Mouse (Mus musculus) heart, adult 8-10 months (tissue): ENCODE measurements around the gene Dnttip2. TPM values are rescaled to one million over a fixed set of nuclear protein-coding genes. Genes with fewer than 3 reads are reported as not detected.
"Not testable (repeated sequence)": the region's sequence is repeated elsewhere in the genome, so short reads cannot be mapped to it uniquely, and the experiment has no call there.

ENCODE experiments used
- DNase-seq: peaks from one replicate; pipeline ENCODE4 v3.0.0; 2022; ENCODE audit warnings: low spot score
- total RNA-seq, 4 experiments: library from RNA; stranded (reverse); gene quantifications; 2 replicates each; pipeline ENCODE4 v1.2.4; 2022

Gene Dnttip2
- total RNA-seq = 10 to 100 TPM; 23.3 to 29.7 (median 26.1) TPM

DNA sequence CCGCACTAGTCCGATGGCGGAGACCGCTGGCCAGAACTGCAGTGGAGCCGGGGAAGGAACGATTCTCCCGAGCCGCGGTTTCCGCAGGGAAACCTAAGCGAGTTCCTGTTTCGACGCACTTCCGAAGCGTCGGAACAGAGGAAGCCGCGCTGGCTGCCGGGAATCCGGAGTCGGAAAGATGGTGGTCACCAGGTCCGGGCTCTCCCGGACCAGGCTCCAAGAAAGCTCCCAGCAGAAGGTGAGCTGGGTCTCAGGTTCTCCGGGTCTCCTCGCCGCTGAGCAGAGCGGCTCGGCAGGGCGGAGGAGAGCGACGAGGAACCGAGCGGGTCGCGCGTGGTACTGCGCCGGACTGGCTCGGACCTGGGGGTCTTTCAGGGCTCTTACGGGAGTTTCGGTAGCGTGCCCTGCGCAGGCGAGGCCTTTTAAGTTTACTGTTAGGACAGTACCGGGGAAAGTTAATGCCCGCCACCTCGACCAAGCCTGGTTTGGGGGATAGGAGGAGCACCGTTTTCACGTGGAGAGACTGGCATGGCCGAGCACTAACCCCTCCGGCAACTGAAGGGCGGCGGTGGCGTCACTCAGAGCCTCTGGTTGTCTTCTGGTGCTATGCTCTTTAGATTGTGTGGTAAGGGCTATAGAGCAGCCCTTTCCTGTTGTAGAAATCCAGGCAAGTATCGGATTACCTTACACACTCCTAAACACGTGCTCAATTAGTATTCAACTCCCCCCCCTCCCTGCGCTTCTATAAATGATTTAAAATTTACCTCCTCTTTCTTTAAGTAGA is at the start of gene Dnttip2:
Dnttip2 (plus strand) TSS at position 148 of the 784 bp plus-strand sequence.
- peak; percentile 93 for DNase-seq

GRCm38 (mm10) chr3:122226972-122227371 is 47.2 kb upstream of the Dnttip2 start:
- DNase-seq = not testable (repeated sequence)

DNA sequence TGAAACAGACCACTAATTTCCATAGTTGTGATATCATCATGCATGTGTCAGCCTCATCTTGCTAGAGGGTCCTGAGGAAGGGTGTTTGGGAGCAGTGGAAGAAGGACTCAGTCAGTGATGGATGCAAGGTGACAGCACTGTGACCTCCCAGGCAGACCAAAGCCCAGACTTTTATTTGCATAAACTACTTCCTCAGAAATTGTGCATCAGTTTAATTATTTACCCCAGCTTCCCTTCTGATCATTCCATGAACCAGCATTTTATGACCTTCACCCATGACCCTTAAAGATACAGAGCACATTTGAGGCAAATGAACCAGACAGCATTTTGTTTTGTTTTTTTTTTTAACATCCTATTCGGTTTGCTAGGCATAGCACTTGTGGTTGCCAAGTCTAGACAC is 38.4 kb upstream of the Dnttip2 start:
- no peak for DNase-seq

DNA sequence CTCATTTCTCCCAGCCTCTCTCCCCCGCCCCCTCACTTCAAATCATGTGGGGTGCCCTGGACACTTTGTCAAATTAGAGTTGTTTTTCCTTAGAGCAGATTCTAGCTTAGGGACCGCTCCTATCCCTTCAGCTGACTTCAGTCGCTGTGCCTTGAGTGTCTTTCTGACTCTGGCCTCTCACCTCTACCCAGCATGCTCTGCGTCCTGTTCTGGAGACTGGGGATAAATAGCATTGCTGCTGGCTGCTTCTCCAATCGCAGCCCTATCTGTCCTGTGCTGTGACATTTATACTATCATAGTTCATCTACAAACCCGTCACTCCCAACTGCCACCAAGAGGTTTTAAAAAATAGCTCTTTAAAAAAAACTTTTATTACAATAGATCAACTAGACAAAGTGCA is 31.3 kb upstream of the Dnttip2 start:
- DNase-seq = no peak

DNA sequence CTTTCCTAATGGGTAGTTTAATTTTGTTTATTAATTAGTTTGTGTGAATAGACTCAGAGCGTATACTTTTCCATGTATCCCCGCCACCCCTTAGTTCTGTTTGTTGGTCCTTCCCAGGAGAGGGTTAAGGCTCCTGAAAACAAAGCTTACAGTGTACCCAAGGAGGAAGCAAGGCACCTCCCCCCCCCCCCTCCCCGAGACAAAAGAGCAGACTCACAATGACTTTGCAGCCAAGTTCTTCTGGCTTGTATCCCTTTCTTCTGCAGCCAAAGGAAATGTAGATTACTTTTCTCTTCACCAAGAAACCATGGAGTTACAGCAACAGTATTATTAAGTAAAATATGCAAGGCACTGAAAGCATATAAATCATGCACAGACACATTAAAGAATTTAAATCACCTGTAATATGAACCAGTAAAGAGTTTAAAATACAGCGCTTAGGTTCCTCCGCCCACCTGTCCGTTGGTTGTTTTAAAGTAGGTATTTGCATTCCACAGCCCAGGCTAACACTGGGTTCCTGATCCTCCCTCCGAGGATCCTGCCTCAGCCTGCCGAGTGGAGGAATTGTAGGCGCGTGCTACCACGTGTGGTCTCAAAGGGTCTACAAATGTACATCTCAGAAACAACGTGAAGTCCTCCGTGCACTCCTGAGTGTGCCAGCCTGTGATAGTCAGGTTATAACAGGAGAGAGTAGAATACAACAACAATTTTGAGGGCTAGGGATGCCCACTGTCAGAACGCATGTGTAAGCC is 30.6 kb upstream of the Dnttip2 start:
- DNase-seq = no peak

GRCm38 (mm10) chr3:122244759-122245158 is 29.4 kb upstream of the Dnttip2 start:
- no peak for DNase-seq

DNA sequence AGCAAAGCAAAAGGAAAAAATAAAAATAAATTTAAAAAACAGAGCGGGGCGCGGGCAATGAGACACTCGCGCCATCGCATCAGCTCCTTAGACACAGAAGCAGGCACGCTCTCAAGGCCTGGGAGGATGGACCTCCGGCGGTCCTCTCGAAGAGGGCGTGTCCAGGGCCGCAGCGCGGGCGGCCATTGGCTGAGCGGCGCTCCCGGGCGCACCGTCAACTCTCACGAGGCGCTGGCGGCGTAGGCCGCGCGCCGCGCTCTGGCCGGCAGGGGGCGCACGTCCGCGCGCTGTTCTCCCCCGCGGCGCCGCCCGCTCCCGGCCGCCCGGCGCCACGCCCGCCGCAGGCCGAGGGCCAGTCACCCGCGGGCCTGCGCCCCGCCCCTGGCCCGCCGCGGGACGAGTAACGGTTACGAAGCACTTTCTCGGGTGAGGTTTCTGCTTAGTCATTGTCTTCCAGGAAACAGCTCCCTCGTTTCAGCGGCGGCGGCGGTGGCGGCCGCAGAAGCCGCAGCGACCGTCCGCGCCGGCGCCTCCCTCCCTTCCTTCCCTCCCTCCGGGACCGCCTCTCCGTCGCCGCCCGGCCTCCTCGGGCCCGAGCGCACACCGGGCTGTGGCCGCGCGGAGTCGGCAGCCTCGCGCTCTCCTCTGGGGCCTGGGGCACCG is 28.8 kb upstream of the Dnttip2 start, which contains the start of gene Gclm:
Gclm (plus strand) TSS at position 343 of the 663 bp plus-strand sequence.
- peak; percentile 86 for DNase-seq

DNA sequence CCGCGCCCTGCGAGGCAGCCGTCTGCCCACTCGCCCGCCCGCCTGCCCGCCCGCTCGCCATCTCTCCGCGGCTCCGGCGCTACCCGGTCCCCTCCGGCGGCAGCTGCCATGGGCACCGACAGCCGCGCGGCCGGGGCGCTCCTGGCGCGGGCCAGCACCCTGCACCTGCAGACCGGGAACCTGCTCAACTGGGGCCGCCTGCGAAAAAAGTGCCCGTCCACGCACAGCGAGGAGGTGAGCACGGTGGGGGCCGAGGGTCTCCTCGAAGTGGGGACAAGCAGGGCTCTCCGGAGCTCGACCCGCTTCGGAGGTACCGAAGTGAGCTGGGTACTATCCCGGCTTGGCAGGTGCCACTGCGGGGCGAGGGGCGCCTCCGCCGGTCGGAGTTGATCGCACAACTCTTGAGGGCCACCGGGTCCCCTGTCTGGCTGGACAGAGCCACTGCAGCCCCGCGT is 28.3 kb upstream of the Dnttip2 start:
- peak; percentile 21 for DNase-seq

- DNase-seq = no peak
Observed at GRCm38 (mm10) chr3:122246406-122246805, 27.8 kb upstream of the Dnttip2 start.

- no peak for DNase-seq
Observed at GRCm38 (mm10) chr3:122246986-122247767, 27.0 kb upstream of the Dnttip2 start.

- no peak for DNase-seq
Observed at GRCm38 (mm10) chr3:122247768-122248100, 26.5 kb upstream of the Dnttip2 start.

GRCm38 (mm10) chr3:122252466-122253253 is 21.5 kb upstream of the Dnttip2 start:
- no peak for DNase-seq

- DNase-seq = not testable (repeated sequence)
Observed at GRCm38 (mm10) chr3:122254050-122254449, 20.1 kb upstream of the Dnttip2 start.

DNA sequence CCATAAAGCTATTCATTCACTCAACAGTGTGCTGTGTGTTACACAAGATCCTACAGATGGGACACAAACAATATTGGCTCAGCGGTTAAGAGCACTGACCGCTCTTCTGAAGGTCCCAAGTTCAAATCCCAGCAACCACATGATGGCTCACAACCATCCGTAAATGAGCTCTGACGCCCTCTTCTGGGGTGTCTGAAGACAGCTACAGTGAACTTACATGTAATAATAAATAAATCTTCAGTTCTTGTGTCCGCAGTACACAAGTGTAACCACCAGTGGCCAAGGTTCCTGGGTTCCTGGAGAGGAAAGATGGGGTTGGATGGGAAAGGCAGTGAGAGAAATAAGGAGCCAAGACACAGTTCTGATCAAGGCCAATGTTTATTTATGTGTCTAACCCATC is 4.2 kb upstream of the Dnttip2 start:
- no peak for DNase-seq

DNA sequence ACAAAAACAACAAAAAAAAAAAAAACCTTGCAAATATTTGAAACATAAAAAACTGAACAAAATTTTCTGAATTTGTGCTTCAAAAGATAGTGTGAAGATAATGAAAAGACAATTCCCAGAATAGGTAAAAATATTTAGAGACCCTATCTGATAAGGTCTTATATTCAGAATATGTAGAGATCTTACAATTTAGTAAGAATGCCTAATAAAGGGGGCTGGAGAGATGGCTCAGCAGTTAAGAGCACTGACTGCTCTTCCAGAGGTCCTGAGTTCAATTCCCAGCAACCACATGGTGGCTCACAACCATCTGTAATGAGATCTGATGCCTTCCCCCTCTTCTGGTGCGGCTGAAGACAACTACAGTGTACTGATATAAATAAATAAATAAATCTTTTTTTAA is 1.6 kb upstream of the Dnttip2 start:
- not testable (repeated sequence) for DNase-seq

DNA sequence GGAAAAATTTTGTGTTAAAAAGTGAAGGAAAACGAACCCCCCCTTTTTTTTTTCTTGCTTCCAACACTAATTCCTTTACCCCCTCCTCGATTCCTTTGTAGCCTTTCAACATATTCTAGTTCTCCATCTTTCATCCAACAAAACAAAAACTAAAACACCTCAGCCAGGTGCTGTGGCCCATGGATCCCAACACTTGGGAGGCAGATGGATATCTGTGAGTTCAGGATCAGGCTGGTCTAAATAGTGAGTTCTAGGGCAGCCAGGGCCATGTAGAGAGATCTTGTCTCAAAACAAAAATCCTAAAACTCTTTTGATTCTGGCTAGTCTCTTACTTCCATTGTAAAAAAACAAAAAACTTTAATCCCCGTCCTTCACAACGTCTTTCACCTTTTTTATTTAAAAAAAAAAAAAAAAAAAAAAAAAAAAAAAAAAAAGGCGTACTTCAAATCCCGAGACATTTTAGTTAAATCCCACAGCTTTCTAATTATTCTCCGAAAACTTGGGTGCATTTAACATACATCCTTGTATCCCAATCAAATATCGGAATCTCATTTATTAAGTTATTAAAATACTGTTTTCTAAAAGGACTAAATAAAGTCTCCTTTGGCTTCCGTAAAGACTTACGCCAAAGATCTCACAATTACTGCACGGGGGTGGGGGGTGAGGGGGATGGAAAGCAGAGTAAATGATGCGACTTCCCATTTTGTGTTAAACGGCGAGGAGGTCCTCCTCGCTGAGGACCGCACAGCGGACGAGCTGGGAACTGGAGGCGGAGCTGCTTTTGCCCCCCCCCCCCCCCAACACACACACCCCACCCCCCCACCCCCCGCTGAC is 564 bp upstream of the Dnttip2 start:
- DNase-seq = no peak

- no peak for DNase-seq
Observed at GRCm38 (mm10) chr3:122275111-122275510, 923 bp downstream of the Dnttip2 start.

GRCm38 (mm10) chr3:122287195-122287594 is 13.0 kb downstream of the Dnttip2 start:
- DNase-seq = no peak

DNA sequence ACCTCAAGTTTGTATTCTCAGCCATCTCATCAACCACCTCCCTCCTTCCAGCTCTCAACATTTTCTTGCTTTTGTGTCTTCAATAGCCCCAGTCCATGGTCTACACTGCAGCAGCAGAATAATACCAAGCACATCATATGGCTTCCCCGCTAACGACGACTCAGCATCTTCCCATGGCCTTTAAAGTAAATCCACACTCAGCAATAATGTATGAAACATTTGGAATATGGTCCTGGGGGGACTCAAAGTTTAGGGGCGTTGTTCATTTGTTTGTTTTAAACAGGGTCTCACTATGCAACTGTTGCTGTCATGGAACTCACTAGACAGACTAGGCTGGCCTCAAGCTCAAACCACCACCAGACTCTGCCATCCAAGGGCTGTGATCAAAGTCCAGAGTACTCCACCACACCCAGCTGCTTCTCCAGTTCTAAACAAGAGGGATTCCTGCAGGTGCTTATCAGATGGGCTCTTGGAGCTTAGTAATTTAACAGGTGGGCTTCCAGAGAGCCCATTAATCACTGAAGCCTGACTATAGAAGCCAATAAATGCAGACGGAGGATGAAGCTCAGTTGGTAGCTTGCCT is 14.5 kb downstream of the Dnttip2 start:
- no peak for DNase-seq
